Mouse (Mus musculus) ES-Bruce4 (cell line): ENCODE measurements around the gene Camk2d. TPM values are rescaled to one million over a fixed set of nuclear protein-coding genes. Genes with fewer than 3 reads are reported as not detected.

Experiments used
- H3K27ac ChIP-seq: 2 replicates; pipeline ENCODE4 v1.5.1; 2012; ENCODE audit warnings: low read length, inconsistent platforms; ENCODE audit not compliant: insufficient read depth
- H3K27me3 ChIP-seq: 2 replicates; pipeline ENCODE4 v1.6.1; 2012; ENCODE audit warnings: mild to moderate bottlenecking, low read length, inconsistent platforms; ENCODE audit not compliant: control insufficient read depth, poor library complexity, insufficient read depth, severe bottlenecking
- H3K36me3 ChIP-seq: 2 replicates; pipeline ENCODE4 v1.6.1; 2012; ENCODE audit warnings: inconsistent platforms, mild to moderate bottlenecking, low read length, moderate library complexity; ENCODE audit not compliant: control insufficient read depth, poor library complexity, insufficient read depth, severe bottlenecking
- H3K4me1 ChIP-seq: one replicate; pipeline ENCODE4 v1.8.1; 2011; ENCODE audit warnings: low read length; ENCODE audit not compliant: control insufficient read depth, insufficient read depth
- H3K4me3 ChIP-seq: 2 replicates; pipeline ENCODE4 v1.5.1; 2011; ENCODE audit warnings: low read depth, mild to moderate bottlenecking, low read length
- H3K9ac ChIP-seq: 2 replicates; pipeline ENCODE4 v1.6.1; 2012; ENCODE audit warnings: low read depth, mild to moderate bottlenecking, inconsistent platforms; ENCODE audit not compliant: poor library complexity, severe bottlenecking
- H3K9me3 ChIP-seq: replicated peaks from 2 replicates; pipeline ENCODE4 v1.6.1; 2012; ENCODE audit warnings: mild to moderate bottlenecking, low read length, inconsistent platforms; ENCODE audit not compliant: control insufficient read depth, poor library complexity, insufficient read depth, severe bottlenecking
- CTCF ChIP-seq: IDR thresholded peaks from one replicate; pipeline ENCODE4 v1.8.1; 2011; ENCODE audit warnings: low read depth, low read length
- EP300 ChIP-seq: IDR thresholded peaks from 2 replicates; pipeline ENCODE4 v1.6.1; 2011; ENCODE audit warnings: low read depth, low read length; ENCODE audit not compliant: insufficient read depth
- POLR2A ChIP-seq: IDR thresholded peaks from one replicate; pipeline ENCODE4 v1.8.1; 2011; ENCODE audit warnings: low read length; ENCODE audit not compliant: insufficient read depth
- polyA plus RNA-seq: library from polyadenylated mRNA; stranded (reverse); fragments of >200 nt; gene quantifications from 2 replicates; pipeline ENCODE4 v1.2.4, GENCODE M21; 2011; ENCODE audit warnings: low read depth; ENCODE audit not compliant: missing spikeins, insufficient read depth, insufficient read length

Gene Camk2d
- polyA plus RNA-seq, 1 experiment: 32.9 TPM

- no peaks in the 10 kb centered on the region for H3K4me1 ChIP-seq
- no peak overlapping the region for H3K27ac ChIP-seq
- TF ChIP-seq POLR2A: no peak
- no peak for TF ChIP-seq EP300
- TF ChIP-seq CTCF: no peak
- no peak overlapping the region for H3K4me3 ChIP-seq
- no peaks in the 10 kb centered on the region for H3K27me3 ChIP-seq
- H3K36me3 ChIP-seq: no peaks in the 10 kb centered on the region
- no peaks in the 10 kb centered on the region for H3K9me3 ChIP-seq
- H3K9ac ChIP-seq: no peak overlapping the region
Measured at GRCm38 (mm10) chr3:126695456-126696293, 99.6 kb downstream of the Camk2d start.

- Histone ChIP-seq H3K4me3 (no peak overlapping the region), H3K27me3 (no peaks in the 10 kb centered on the region), H3K27ac (no peak overlapping the region), H3K36me3 (no peaks in the 10 kb centered on the region), H3K9ac (no peak overlapping the region), H3K4me1 (no peaks in the 10 kb centered on the region), H3K9me3 (no peaks in the 10 kb centered on the region)
- TF ChIP-seq EP300: no peak
- no peak for TF ChIP-seq CTCF
- TF ChIP-seq POLR2A: no peak
Measured at GRCm38 (mm10) chr3:126696620-126697019, 100.5 kb downstream of the Camk2d start.

- Histone ChIP-seq H3K9me3 (no peaks in the 10 kb centered on the region), H3K4me3 (no peak overlapping the region), H3K27me3 (no peaks in the 10 kb centered on the region), H3K4me1 (no peaks in the 10 kb centered on the region), H3K27ac (no peak overlapping the region), H3K36me3 (no peaks in the 10 kb centered on the region), H3K9ac (no peak overlapping the region)
- no peak for TF ChIP-seq EP300
- TF ChIP-seq POLR2A: no peak
- no peak for TF ChIP-seq CTCF
Measured at GRCm38 (mm10) chr3:126699740-126700139, 103.6 kb downstream of the Camk2d start.

GRCm38 (mm10) chr3:126701067-126701466, 105.0 kb downstream of the Camk2d start:
- no peak overlapping the region for H3K4me3 ChIP-seq
- no peak for TF ChIP-seq POLR2A
- TF ChIP-seq CTCF: no peak
- TF ChIP-seq EP300: no peak
- no peak overlapping the region for H3K9ac ChIP-seq
- H3K9me3 ChIP-seq: no peaks in the 10 kb centered on the region
- no peaks in the 10 kb centered on the region for H3K4me1 ChIP-seq
- no peak overlapping the region for H3K27ac ChIP-seq
- H3K27me3 ChIP-seq: no peaks in the 10 kb centered on the region
- H3K36me3 ChIP-seq: no peaks in the 10 kb centered on the region

GRCm38 (mm10) chr3:126701586-126701985, 105.5 kb downstream of the Camk2d start:
- Histone ChIP-seq H3K9ac (no peak overlapping the region), H3K4me3 (no peak overlapping the region), H3K4me1 (no peaks in the 10 kb centered on the region), H3K27ac (no peak overlapping the region), H3K9me3 (no peaks in the 10 kb centered on the region), H3K27me3 (no peaks in the 10 kb centered on the region), H3K36me3 (no peaks in the 10 kb centered on the region)
- TF ChIP-seq POLR2A: no peak
- TF ChIP-seq EP300: no peak
- TF ChIP-seq CTCF: no peak

DNA sequence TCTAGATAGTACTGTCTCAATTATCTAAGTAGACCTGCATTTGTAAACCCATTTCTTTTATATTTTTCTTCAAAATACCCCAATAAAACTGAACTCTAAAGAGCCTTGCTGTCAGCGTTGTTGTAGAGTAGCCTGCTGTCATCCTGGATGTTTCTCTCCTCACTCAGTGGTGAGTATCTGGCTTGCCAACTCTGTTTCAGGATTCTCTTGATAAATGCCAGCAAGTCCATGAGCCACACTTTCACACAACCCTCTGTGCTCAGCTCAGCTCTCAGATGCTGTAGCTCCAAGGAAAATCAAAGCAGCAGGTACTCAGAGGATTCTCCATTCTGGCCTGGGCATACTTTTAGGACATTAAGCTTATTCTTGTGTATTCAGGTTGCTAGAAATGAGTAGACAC, 109.4 kb downstream of the Camk2d start:
- Histone ChIP-seq H3K4me3 (no peak overlapping the region), H3K27ac (no peak overlapping the region), H3K27me3 (no peaks in the 10 kb centered on the region), H3K4me1 (no peaks in the 10 kb centered on the region), H3K36me3 (no peaks in the 10 kb centered on the region), H3K9me3 (no peaks in the 10 kb centered on the region), H3K9ac (no peak overlapping the region)
- TF ChIP-seq EP300 (no peak), POLR2A (no peak), CTCF (no peak)
